Mouse (Mus musculus): ENCODE measurements around the gene Ugt1a10.
"Not testable (repeated sequence)": the region's sequence is repeated elsewhere in the genome, so short reads cannot be mapped to it uniquely, and the experiment has no call there.

The Ugt1a10 gene

GRCm38 (mm10) chr1:88138145-88138544, 83.0 kb downstream of the Ugt1a10 start:
- in situ Hi-C loops (cut with MboI, MseI) = no loop called here

- in situ Hi-C loops (cut with MboI, MseI) = loop anchor here (10.0 kb wide), 1 partner anchor 144 kb away; no protein-coding TSS in a partner anchor
Observed at GRCm38 (mm10) chr1:88140492-88140891, 85.3 kb downstream of the Ugt1a10 start.

- in situ Hi-C loops (cut with MboI, MseI) = loop anchor here (10.0 kb wide), 1 partner anchor 141 kb away; no protein-coding TSS in a partner anchor
Observed at GRCm38 (mm10) chr1:88143966-88144675, 88.9 kb downstream of the Ugt1a10 start.

GRCm38 (mm10) chr1:88145278-88145677, 90.1 kb downstream of the Ugt1a10 start:
- in situ Hi-C loops (cut with MboI, MseI) = loop anchor here (5.0 to 10.0 kb wide), 2 partner anchors 42 to 140 kb away; no protein-coding TSS in a partner anchor

GRCm38 (mm10) chr1:88150133-88150532, 94.9 kb downstream of the Ugt1a10 start:
- in situ Hi-C loops (cut with MboI, MseI) = not testable (repeated sequence)

GRCm38 (mm10) chr1:88158430-88158829, 103.2 kb downstream of the Ugt1a10 start:
- in situ Hi-C loops (cut with MboI, MseI) = no loop called here

GRCm38 (mm10) chr1:88165711-88166110, 110.5 kb downstream of the Ugt1a10 start, which contains the start of gene Ugt1a5:
Gene Ugt1a5 (plus strand): TSS chr1:88166012.
- in situ Hi-C loops (cut with MboI, MseI) = no loop called here

- in situ Hi-C loops (cut with MboI, MseI) = not testable (repeated sequence)
Observed at GRCm38 (mm10) chr1:88172190-88172589, 117.0 kb downstream of the Ugt1a10 start.

GRCm38 (mm10) chr1:88179657-88180056, 124.5 kb downstream of the Ugt1a10 start:
- in situ Hi-C loops (cut with MboI, MseI) = loop anchor here (25.0 kb wide), 3 partner anchors 333 to 1733 kb away; partner anchors contain the start of gene Glrp1

- in situ Hi-C loops (cut with MboI, MseI) = loop anchor here (5.0 to 25.0 kb wide), 4 partner anchors 39 to 1726 kb away; partner anchors contain the start of gene Glrp1
Observed at GRCm38 (mm10) chr1:88186325-88186935, 131.2 kb downstream of the Ugt1a10 start.

GRCm38 (mm10) chr1:88192136-88192535, 136.9 kb downstream of the Ugt1a10 start:
- in situ Hi-C loops (cut with MboI, MseI) = loop anchor here (5.0 to 25.0 kb wide), 4 partner anchors 145 to 1720 kb away; partner anchors contain the start of gene Glrp1

GRCm38 (mm10) chr1:88195687-88196086, 140.5 kb downstream of the Ugt1a10 start:
- in situ Hi-C loops (cut with MboI, MseI) = loop anchor here (25.0 kb wide), 3 partner anchors 317 to 1717 kb away; partner anchors contain the start of gene Glrp1

GRCm38 (mm10) chr1:88197443-88197842, 142.3 kb downstream of the Ugt1a10 start:
- in situ Hi-C loops (cut with MboI, MseI) = loop anchor here (25.0 kb wide), 3 partner anchors 315 to 1715 kb away; partner anchors contain the start of gene Glrp1

GRCm38 (mm10) chr1:88199996-88200395, 144.8 kb downstream of the Ugt1a10 start:
- in situ Hi-C loops (cut with MboI, MseI) = loop anchor here (10.0 to 25.0 kb wide), 4 partner anchors 105 to 1712 kb away; partner anchors contain the start of genes Glrp1 and Ugt1a7c

- in situ Hi-C loops (cut with MboI, MseI) = loop anchor here (10.0 kb wide), 1 partner anchor 106 kb away; the partner anchor contains the start of gene Ugt1a7c
Observed at GRCm38 (mm10) chr1:88200456-88200855, 145.3 kb downstream of the Ugt1a10 start, which contains the start of gene Ugt1a2. Gene Ugt1a2 (plus strand): TSS chr1:88200601.

- in situ Hi-C loops (cut with MboI, MseI) = loop anchor here (5.0 to 10.0 kb wide), 2 partner anchors 111 to 633 kb away; partner anchors contain the start of genes Ngef and Ugt1a7c
Observed at GRCm38 (mm10) chr1:88205294-88205922, 150.2 kb downstream of the Ugt1a10 start, which contains the start of gene Dnajb3. Gene Dnajb3 (minus strand): TSS chr1:88205782.

GRCm38 (mm10) chr1:88206843-88207479, 151.8 kb downstream of the Ugt1a10 start:
- in situ Hi-C loops (cut with MboI, MseI) = loop anchor here (5.0 to 10.0 kb wide), 2 partner anchors 112 to 635 kb away; partner anchors contain the start of genes Ngef and Ugt1a7c

- in situ Hi-C loops (cut with MboI, MseI) = no loop called here
Observed at GRCm38 (mm10) chr1:88211812-88212211, 156.6 kb downstream of the Ugt1a10 start, which contains the start of gene Ugt1a1. Gene Ugt1a1 (plus strand): TSS chr1:88211959.

GRCm38 (mm10) chr1:88212341-88213045, 157.3 kb downstream of the Ugt1a10 start:
- in situ Hi-C loops (cut with MboI, MseI) = no loop called here

- in situ Hi-C loops (cut with MboI, MseI) = no loop called here
Observed at GRCm38 (mm10) chr1:88213061-88213460, 157.9 kb downstream of the Ugt1a10 start.
